Mouse (Mus musculus) natural killer cell, adult 2 months (primary cell): ENCODE measurements around the gene Fbxo31.

ENCODE experiments used
- DNase-seq, 2 experiments: peaks; one replicate each; pipeline ENCODE4 v3.0.0; 2022; ENCODE audit warnings: low spot score in 2 of 2

The Fbxo31 gene

GRCm38 (mm10) chr8:121552506-121552905 lies 26.1 kb downstream of the Fbxo31 start:
- DNase-seq = no peak

GRCm38 (mm10) chr8:121551065-121551985 lies 27.3 kb downstream of the Fbxo31 start:
- no peak for DNase-seq

GRCm38 (mm10) chr8:121550056-121550455 lies 28.6 kb downstream of the Fbxo31 start:
- DNase-seq = no peak

GRCm38 (mm10) chr8:121547132-121547531 lies 31.5 kb downstream of the Fbxo31 start:
- DNase-seq = peak; percentile 53 to 70

GRCm38 (mm10) chr8:121544936-121545335 lies 33.7 kb downstream of the Fbxo31 start:
- DNase-seq = no peak

- DNase-seq = no peak
Measured at GRCm38 (mm10) chr8:121544276-121544785, 34.3 kb downstream of the Fbxo31 start, which contains the start of gene 1700018B08Rik. Gene 1700018B08Rik (minus strand): TSS chr8:121544320.

GRCm38 (mm10) chr8:121542901-121543300 lies 35.7 kb downstream of the Fbxo31 start:
- DNase-seq = no peak

- no peak for DNase-seq
Measured at GRCm38 (mm10) chr8:121541862-121542261, 36.7 kb downstream of the Fbxo31 start.

- DNase-seq = peak in 1 of 2 experiments; percentile 25
Measured at GRCm38 (mm10) chr8:121532381-121532780, 46.2 kb downstream of the Fbxo31 start.

- DNase-seq = no peak
Measured at GRCm38 (mm10) chr8:121530639-121531038, 48.0 kb downstream of the Fbxo31 start.

GRCm38 (mm10) chr8:121528790-121529189 lies 49.8 kb downstream of the Fbxo31 start:
- no peak for DNase-seq

GRCm38 (mm10) chr8:121527751-121528150 lies 50.9 kb downstream of the Fbxo31 start:
- no peak for DNase-seq

GRCm38 (mm10) chr8:121526811-121527550 lies 51.6 kb downstream of the Fbxo31 start:
- DNase-seq = no peak

- DNase-seq = no peak
Measured at GRCm38 (mm10) chr8:121525111-121525818, 53.3 kb downstream of the Fbxo31 start.

GRCm38 (mm10) chr8:121513429-121513828 lies 65.2 kb downstream of the Fbxo31 start:
- DNase-seq = peak; percentile 61 to 71

GRCm38 (mm10) chr8:121511751-121512150 lies 66.9 kb downstream of the Fbxo31 start:
- DNase-seq = no peak
